Mouse (Mus musculus): ENCODE measurements around the gene H2-Aa. TPM values are rescaled to one million over a fixed set of nuclear protein-coding genes. Genes with fewer than 3 reads are reported as not detected.
A peak's percentile ranks its signal among the peaks of the same experiment; 100 is the strongest.

The H2-Aa gene
- polyA plus RNA-seq, 2 experiments, result 2.9 to 4.1 TPM

DNA sequence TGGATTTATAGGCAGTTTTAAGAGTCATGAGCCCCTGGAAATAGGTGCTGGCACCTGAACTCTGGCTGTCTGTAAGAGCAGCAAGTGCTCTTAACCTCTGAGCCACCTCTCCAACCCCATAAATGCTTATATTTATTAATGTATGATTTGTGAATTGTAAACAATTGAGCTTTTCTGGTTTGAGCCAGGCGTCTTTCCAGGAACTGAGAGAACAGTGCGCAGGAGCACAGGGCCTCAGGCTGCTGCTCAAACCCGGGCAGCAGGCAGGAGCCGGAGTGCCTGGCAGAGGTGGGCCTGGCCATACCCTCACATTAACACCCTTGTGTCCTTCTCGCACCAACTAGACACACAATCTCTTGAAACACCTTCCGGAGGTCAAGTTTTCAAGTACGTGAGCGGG lies 12.4 kb upstream of the H2-Aa start:
- H3K9me3 ChIP-seq (ENCODE audit: control insufficient read depth, low read length), result no peaks in the 10 kb centered on the region
- no peaks in the 10 kb centered on the region for H3K27me3 ChIP-seq (ENCODE audit: control insufficient read depth, insufficient read depth, low read length)
- no peak overlapping the region for H3K9ac ChIP-seq (ENCODE audit: low read depth, low read length, severe bottlenecking)
- no peak overlapping the region for H3K27ac ChIP-seq (replicated peaks; ENCODE audit: low read depth, low read length)
- no peak overlapping the region for H3K4me3 ChIP-seq (replicated peaks; ENCODE audit: low read length)
- H3K36me3 ChIP-seq (ENCODE audit: control insufficient read depth, insufficient read depth, low read length), result no peaks in the 10 kb centered on the region
- ATAC-seq (ENCODE audit: low FRiP score, low read depth) (no peak), DNase-seq (ENCODE audit: low spot score) (no peak)
- no peak for TF ChIP-seq POLR2A (IDR thresholded peaks at IDR 0.05; ENCODE audit: borderline replicate concordance, extremely low read depth, insufficient read depth, insufficient read length)
- 87% methylated on average over 8 of the region's 8 CpGs for WGBS
- H3K4me1 ChIP-seq (ENCODE audit: control insufficient read depth, insufficient read depth, low read length), result no peaks in the 10 kb centered on the region
- H3K4me2 ChIP-seq (replicated peaks; ENCODE audit: low read depth, low read length, severe bottlenecking), result no peak overlapping the region

DNA sequence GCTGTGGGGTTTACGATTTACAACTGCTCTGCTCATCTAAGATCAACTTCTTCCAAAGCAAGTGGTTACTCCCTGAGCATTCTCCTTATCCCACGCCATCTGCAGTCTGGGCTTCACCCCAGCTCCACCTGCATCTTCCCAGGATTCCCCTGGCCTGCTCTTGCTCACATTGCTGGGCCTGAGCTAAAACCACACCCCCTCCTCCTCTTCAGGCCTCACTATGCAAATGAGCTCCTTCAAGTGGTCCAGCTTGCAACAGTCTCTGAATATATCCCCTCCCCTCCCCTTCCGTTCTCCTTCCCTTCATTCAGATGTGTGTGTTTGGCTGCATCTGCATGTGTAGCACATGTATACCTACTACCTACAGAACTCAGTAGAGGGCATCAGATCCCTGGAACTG lies 11.7 kb upstream of the H2-Aa start:
- ATAC-seq (ENCODE audit: low FRiP score, low read depth) (no peak), DNase-seq (ENCODE audit: low spot score) (no peak)

DNA sequence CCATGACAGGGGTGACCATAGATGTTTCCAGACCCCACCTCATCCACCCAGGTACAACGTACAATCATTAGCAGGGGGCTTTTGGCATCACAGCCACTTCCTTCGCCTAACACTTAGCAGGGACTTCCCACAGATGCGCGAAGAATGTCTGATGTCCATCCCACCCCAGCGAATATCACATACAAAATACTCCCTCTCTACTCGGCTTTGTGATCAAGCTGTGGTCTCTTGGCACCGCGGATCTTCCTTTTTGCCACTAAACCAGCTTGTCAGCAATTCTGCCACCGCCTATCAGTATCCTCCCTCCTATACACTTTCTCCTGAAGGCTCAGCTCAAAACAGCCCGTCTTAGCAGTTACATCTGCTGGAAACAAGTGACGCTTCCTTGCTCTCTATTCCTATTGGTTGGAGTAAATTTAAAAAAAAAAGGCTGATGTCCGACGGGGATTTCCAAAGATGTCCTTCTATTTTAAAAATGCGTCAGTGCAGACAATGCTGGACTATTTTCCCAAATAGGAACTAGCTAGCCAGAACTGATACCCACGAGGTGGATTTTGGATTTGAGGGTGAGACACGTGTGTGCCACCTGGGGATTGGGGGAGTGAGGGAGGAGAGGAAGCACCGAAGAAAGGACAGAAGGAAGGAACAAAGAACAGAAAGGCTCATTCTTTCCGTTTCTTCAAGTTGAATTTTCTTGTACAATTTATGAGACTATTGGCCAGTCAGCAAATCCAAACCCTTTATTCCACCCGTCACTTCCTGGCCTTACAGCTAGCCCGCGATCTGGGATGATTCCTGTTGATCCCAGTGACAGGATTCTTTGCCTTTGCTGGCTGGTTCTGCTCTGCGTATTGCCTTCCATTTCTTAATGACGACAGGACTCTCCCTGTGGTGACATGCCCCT lies 8.5 kb upstream of the H2-Aa start:
- WGBS, result 23% methylated on average over 23 of the region's 23 CpGs
- DNase-seq (ENCODE audit: low spot score) (peak; percentile 79), ATAC-seq (ENCODE audit: low FRiP score, low read depth) (0 out of 2 replicates have a peak, but pooled peaks have one; percentile 66)
- Histone ChIP-seq H3K4me2 (replicated peaks; ENCODE audit: low read depth, low read length, severe bottlenecking) (peak overlapping the region; percentile 40), H3K9me3 (ENCODE audit: control insufficient read depth, low read length) (no peaks in the 10 kb centered on the region), H3K4me1 (ENCODE audit: control insufficient read depth, insufficient read depth, low read length) (no peaks in the 10 kb centered on the region), H3K4me3 (replicated peaks; ENCODE audit: low read length) (peak overlapping the region; percentile 24), H3K9ac (ENCODE audit: low read depth, low read length, severe bottlenecking) (0 out of 2 replicates have a peak overlapping the region, but pooled peaks have one; percentile 1), H3K36me3 (ENCODE audit: control insufficient read depth, insufficient read depth, low read length) (no peaks in the 10 kb centered on the region), H3K27ac (replicated peaks; ENCODE audit: low read depth, low read length) (no peak overlapping the region), H3K27me3 (ENCODE audit: control insufficient read depth, insufficient read depth, low read length) (no peaks in the 10 kb centered on the region)
- no peak for TF ChIP-seq POLR2A (IDR thresholded peaks at IDR 0.05; ENCODE audit: borderline replicate concordance, extremely low read depth, insufficient read depth, insufficient read length)

More for the DNA sequence above, 11.7 kb upstream of the H2-Aa start:
- no peak for TF ChIP-seq POLR2A (IDR thresholded peaks at IDR 0.05; ENCODE audit: borderline replicate concordance, extremely low read depth, insufficient read depth, insufficient read length)
- no peaks in the 10 kb centered on the region for H3K27me3 ChIP-seq (ENCODE audit: control insufficient read depth, insufficient read depth, low read length)
- no peak overlapping the region for H3K9ac ChIP-seq (ENCODE audit: low read depth, low read length, severe bottlenecking)
- H3K27ac ChIP-seq (replicated peaks; ENCODE audit: low read depth, low read length), result no peak overlapping the region
- H3K4me3 ChIP-seq (replicated peaks; ENCODE audit: low read length), result no peak overlapping the region
- H3K4me2 ChIP-seq (replicated peaks; ENCODE audit: low read depth, low read length, severe bottlenecking), result no peak overlapping the region
- H3K9me3 ChIP-seq (ENCODE audit: control insufficient read depth, low read length), result no peaks in the 10 kb centered on the region
- H3K36me3 ChIP-seq (ENCODE audit: control insufficient read depth, insufficient read depth, low read length), result no peaks in the 10 kb centered on the region
- no peaks in the 10 kb centered on the region for H3K4me1 ChIP-seq (ENCODE audit: control insufficient read depth, insufficient read depth, low read length)
- WGBS, result 69% methylated on average over 3 of the region's 3 CpGs

DNA sequence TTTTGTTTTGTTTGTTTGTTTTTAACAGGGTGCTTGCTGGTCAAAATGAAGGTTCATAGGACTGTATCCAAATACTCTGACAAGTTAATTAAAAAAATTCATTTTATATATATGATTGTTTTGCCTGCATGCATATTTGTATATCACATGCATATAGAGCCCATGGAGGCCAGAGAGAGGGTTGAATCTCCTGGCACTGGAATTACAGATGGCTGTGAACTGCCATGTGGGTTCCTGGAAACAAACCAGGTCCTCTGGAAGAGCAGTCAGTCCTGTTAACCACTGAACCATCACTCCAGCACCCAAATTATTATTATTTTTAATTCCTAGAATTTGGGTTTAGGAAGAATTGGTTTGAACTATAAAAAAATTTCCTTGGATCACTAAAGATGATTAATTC lies 7.7 kb upstream of the H2-Aa start:
- no peak for DNase-seq (ENCODE audit: low spot score)
- Histone ChIP-seq H3K9me3 (ENCODE audit: control insufficient read depth, low read length) (no peaks in the 10 kb centered on the region), H3K27ac (replicated peaks; ENCODE audit: low read depth, low read length) (no peak overlapping the region), H3K4me3 (replicated peaks; ENCODE audit: low read length) (no peak overlapping the region), H3K36me3 (ENCODE audit: control insufficient read depth, insufficient read depth, low read length) (no peaks in the 10 kb centered on the region), H3K27me3 (ENCODE audit: control insufficient read depth, insufficient read depth, low read length) (no peaks in the 10 kb centered on the region), H3K4me1 (ENCODE audit: control insufficient read depth, insufficient read depth, low read length) (no peaks in the 10 kb centered on the region), H3K4me2 (replicated peaks; ENCODE audit: low read depth, low read length, severe bottlenecking) (no peak overlapping the region), H3K9ac (ENCODE audit: low read depth, low read length, severe bottlenecking) (no peak overlapping the region)
- ATAC-seq (ENCODE audit: low FRiP score, low read depth), result no peak
- TF ChIP-seq POLR2A (IDR thresholded peaks at IDR 0.05; ENCODE audit: borderline replicate concordance, extremely low read depth, insufficient read depth, insufficient read length), result no peak

DNA sequence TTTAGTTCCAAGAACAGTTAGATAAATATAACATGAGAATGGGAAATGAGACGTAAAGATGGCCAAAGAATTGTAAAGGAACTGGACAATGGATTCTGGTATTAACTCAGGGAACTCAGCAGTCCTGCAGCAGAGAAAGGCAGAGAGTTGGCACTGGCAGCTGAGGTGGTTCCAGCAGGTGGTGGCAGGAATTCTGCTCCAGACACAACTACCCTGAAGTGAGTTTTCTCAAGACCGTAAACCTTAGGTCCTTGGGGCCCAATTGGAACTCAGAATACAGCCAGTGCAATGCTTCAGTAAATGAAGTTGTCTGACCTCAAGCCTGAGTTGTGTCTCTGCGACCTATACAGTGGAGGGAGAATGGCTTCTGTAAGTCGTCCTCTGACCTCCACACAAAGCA lies 6.6 kb upstream of the H2-Aa start:
- no peaks in the 10 kb centered on the region for H3K9me3 ChIP-seq (ENCODE audit: control insufficient read depth, low read length)
- no peak for TF ChIP-seq POLR2A (IDR thresholded peaks at IDR 0.05; ENCODE audit: borderline replicate concordance, extremely low read depth, insufficient read depth, insufficient read length)
- H3K4me3 ChIP-seq (replicated peaks; ENCODE audit: low read length), result no peak overlapping the region
- H3K4me1 ChIP-seq (ENCODE audit: control insufficient read depth, insufficient read depth, low read length), result no peaks in the 10 kb centered on the region
- no peaks in the 10 kb centered on the region for H3K36me3 ChIP-seq (ENCODE audit: control insufficient read depth, insufficient read depth, low read length)
- ATAC-seq (ENCODE audit: low FRiP score, low read depth) (no peak), DNase-seq (ENCODE audit: low spot score) (no peak)
- H3K9ac ChIP-seq (ENCODE audit: low read depth, low read length, severe bottlenecking), result no peak overlapping the region
- H3K27ac ChIP-seq (replicated peaks; ENCODE audit: low read depth, low read length), result no peak overlapping the region
- WGBS, result 63% methylated on average over 4 of the region's 4 CpGs
- H3K27me3 ChIP-seq (ENCODE audit: control insufficient read depth, insufficient read depth, low read length), result no peaks in the 10 kb centered on the region
- H3K4me2 ChIP-seq (replicated peaks; ENCODE audit: low read depth, low read length, severe bottlenecking), result no peak overlapping the region
